Mouse (Mus musculus) cortical plate, adult 2 months (tissue): Measurements from ENCODE around the gene Kdm4a.

Experiments used
- CTCF ChIP-seq: fragments of 200-500 bp; IDR thresholded peaks from 2 replicates; pipeline ENCODE4 v1.5.1; 2011; ENCODE audit warnings: mild to moderate bottlenecking, control low read depth, low read length; ENCODE audit not compliant: insufficient read depth; ENCODE audit errors: extremely low read depth
- POLR2A ChIP-seq: fragments of 200-500 bp; IDR thresholded peaks from 2 replicates; pipeline ENCODE4 v1.6.1; 2011; ENCODE audit warnings: mild to moderate bottlenecking, low read length, control low read depth; ENCODE audit not compliant: insufficient read depth; ENCODE audit errors: extremely low read depth

GRCm38 (mm10) chr4:118117565-118117964 lies 62.3 kb downstream of the Kdm4a start:
- no peak for TF ChIP-seq CTCF
- TF ChIP-seq POLR2A, result no peak
